Mouse (Mus musculus): ENCODE results near the gene Kpnb1. TPM values are rescaled to one million over a fixed set of nuclear protein-coding genes. Genes with fewer than 3 reads are reported as not detected.
"Not testable (repeated sequence)": the region's sequence is repeated elsewhere in the genome, so short reads cannot be mapped to it uniquely, and the experiment has no call there.

The Kpnb1 gene
- total RNA-seq (2021) = 10 to 100 TPM; 46.2 to 52.3 TPM
- long read RNA-seq, experiment 1, partial matches to known transcripts = 3 of 180 reads
- long read RNA-seq, experiment 1, other reads (novel, unspliced or antisense) = 177 of 180 reads
- long read RNA-seq, experiment 2, full-length matches to known transcripts = 3 of 190 reads
- long read RNA-seq, experiment 2, partial matches to known transcripts = 8 of 190 reads
- long read RNA-seq, experiment 2, other reads (novel, unspliced or antisense) = 179 of 190 reads

DNA sequence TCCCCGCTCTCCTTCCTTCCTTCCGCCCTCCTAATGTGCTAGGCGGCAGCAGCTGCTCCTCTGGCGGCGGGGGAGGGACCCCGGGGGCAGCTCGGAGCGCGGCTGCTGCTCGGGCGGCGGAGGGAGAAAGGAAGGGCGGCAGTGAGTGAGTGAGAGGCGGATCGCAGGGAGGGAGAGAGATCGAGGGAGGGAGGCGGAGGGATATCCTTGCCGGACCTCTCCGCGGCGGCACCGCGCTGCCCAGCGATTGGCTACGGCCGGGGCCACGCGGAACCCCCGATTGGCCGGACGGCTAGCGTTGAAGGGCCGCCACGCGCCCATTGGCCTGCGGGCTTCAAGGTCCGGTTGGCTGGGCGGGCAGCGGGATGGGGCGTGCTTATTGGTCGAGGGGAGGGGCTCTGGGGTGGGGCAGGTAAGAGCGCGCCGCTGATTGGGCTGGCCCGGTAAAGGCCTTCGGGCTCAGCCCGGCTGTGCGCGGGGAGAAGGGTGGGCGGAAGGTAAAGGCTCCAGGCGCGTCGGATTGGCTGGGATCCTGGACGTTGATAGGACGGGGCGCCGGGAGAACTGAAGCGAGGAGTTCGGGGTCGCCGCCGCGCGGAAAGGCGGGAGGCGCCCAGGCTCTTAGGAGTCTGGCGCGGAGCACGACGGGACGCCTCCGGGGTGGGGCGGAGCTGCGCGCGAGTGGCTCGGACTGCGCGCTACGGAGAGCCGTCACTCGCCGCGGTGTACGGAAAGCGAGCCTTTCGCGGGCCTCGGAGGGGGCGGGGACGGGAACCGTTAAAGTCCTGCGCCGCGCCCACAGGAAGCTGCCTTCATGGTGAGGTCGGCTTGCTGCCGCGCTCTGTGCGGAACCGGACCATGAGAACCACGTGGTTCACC lies at the start of gene Kpnb1:
Gene Kpnb1 (minus strand): TSS at position 118 of the 879 bp plus-strand sequence.
- intact Hi-C loops (cut with DNase I) = no loop called here
- DNase-seq = peak; percentile 95 to 99

DNA sequence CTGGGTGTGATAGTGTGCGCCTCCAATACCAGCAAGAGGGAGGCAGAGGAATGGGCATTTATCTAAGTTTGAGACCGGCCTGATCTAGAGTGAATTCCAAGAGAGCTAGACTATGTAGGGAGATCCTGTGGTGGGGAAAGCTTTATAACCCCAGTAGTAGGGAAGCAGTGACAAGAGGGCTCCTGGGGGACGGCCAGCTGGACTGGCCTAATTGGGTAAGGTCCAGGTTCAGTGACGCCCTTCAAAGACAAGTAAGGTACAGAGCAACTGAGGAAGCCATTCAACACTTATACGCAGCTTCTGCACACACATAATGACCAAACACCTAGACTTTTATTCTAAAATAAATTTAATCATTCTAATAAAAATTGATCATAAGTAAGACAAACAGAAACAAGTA lies 44.8 kb upstream of the Kpnb1 start:
- DNase-seq = no peak
- intact Hi-C loops (cut with DNase I) = no loop called here

DNA sequence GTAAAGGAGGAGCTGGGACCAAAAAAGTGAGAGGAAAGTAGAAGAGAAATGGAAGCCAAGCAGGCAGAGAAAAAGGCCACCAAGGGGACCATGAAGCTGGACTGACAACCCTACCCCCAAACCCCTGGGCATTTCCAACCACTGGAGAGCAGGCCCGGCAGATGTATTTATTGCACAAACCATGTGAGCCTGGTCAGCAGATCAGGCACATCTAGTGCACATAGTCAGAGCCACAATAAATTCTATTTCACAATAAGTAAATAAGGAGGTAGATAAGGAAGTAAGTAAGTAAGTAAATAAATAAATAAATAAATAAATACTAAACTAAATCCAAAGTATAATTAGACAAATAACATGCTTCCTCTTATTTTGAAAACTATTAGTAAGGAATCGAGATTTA lies 41.7 kb upstream of the Kpnb1 start:
- intact Hi-C loops (cut with DNase I) = no loop called here
- no peak for DNase-seq

DNA sequence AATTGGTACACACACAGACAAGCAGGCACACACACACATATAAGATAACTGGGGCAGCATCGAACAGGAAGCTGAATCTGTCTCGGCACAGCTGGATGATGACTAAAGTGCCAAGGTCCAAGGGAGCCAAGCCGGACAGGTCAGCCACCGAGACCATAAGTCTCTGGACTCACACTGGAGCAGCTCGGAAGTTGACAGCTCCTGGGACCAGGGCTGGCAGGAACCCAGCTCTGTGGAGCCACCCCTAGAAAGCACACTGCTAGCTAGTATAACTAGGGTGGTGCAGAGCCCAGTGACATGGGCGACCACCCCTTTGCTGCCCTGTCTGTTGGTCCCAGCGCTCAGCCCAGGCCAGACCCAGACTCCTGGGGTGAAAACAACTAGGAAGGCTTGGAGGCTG lies 41.3 kb upstream of the Kpnb1 start:
- intact Hi-C loops (cut with DNase I) = no loop called here
- no peak for DNase-seq

DNA sequence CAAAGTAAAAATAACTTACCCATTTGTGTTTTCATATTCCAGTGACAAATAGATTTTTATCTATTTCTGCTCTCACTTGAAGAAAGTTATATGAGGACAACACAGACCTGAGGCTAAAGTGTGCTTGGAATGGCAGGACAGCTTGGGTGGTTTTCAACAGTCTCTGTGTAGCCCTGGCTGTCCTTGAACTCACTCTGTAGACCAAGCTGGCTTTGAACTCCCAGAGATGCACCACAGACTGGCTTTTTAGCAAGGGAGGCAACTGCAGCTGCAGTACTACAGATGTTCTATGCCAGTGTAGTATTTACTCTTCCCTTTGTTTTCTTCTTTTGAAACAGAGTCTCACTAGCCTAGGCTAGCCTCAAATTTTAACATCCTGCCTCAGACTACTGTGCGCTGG lies 38.5 kb upstream of the Kpnb1 start:
- DNase-seq = no peak
- intact Hi-C loops (cut with DNase I) = no loop called here

DNA sequence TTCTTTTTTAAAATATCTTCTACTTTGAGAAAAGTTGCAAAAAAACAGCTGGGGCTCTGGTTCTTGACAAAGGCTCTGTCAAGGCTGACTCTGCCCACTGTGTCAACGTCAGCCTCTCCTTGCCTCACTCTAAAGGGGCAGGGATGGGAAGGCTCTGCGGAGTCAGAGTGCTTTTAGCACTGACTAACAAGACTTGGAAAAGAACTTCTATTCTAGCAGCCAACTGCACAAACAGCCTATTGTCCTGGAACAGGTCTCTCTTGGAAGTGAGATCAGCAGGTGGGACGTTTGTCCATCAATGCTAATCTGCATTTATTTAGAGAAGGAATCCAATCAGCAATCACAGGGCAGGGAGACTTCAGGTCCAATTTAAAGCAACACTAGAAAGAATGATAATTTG lies 35.8 kb upstream of the Kpnb1 start:
- intact Hi-C loops (cut with DNase I) = no loop called here
- DNase-seq = no peak

DNA sequence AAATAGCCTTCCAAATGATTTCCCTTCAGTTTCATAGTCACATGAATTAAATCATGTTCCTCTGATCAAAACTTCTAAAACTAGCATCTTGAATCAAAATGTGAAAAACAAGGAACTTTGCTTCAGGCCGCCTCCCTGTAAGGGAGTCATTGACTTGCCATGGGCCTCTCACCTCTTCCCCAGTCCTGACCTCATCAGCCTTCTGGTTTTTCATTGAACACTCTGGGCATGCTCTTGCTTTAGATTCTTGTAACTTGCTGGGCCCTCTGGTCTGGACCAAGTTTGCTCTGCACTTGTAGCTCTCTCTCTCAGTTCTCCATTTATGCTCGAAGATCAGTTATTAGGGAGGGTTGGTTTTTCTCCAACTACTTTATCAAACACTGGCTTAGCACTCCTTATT lies 33.9 kb upstream of the Kpnb1 start:
- DNase-seq = no peak
- intact Hi-C loops (cut with DNase I) = no loop called here

DNA sequence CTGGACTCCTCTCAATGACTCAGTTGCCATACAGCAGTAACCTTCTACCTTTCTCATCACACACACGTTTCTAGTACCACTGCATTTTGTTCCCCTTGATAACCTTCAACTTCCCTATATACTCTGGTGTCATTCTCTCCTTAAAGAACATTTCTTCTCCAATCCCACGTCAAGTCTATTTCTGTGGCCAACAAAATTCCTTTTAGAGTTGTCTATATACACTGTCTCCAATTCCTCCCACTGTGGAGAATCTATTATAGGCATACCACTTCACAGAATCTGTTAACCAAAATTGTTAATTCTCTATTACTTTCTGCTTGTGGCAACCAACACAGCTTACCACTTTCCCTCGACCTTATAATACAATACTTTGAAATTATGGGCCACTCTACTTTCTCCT lies 32.5 kb upstream of the Kpnb1 start:
- no peak for DNase-seq
- intact Hi-C loops (cut with DNase I) = no loop called here

DNA sequence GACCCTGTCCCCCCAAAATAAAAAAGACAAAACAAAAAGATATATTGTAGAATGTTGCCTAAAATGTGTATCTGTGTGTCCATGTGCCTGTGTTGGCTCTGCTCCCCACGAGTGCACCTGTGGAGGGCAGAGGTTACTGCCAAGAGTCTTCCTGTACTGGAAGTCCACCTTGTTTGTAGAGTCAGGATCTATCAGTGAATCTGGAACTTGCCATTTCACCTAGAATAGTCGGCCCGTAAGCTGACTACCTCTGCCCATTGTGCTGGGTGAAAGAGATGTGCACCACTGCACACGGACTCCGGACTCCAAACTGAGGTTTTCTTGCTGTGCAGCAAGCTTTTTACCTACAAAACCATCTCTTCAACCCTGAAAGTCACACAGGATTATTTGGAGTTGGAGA lies 26.7 kb upstream of the Kpnb1 start:
- no peak for DNase-seq
- intact Hi-C loops (cut with DNase I) = no loop called here

DNA sequence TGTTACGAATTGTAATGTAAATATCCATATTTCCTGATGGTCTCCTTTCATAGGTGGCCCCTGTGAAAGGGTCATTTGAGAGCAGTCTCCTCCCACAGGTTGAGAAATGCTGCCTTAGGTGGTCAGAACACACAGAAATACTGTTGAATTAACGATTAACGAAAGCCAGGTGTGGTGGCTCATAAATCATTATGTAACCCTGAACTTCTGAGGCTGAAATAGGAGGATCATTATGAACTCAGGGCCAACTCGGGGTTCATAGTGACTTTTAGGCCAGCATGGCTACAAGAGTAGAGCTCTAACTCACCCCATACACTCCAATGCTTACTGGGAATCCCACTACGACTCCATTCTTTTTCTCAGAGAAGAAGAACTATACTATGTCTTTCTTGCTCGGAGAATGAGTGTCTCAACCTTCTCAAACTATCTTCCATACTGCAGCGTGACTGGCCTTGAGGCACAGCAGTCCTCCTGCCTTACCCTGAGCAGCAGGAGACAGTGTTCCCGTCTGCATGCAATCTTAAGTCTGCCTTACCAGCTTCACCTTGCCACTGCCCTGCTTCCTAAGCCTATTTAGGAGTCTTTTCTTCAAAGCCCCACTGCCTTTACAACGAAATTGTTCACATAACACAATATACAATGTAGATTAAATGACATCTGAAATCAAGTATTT lies 23.2 kb upstream of the Kpnb1 start:
- intact Hi-C loops (cut with DNase I) = no loop called here
- DNase-seq = no peak

DNA sequence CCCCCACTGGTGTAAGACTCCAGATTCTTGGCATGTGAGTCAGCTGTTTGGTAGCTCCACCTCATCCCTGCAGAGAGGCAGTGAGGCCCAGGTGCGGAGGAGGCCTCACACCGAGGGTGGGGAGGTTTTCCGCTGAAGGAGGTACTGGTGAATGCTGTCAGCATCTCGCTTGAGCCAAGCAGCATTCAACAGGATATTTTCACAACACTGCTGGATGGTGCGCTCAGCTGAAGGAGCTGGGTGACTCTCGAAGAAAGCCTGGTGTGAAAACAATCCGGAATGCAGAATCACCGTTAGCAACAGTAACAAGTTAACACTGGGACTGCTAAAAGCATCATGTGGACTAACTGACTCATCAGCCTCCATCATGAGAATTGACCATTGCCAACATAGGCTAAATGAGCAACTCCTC lies 19.3 kb upstream of the Kpnb1 start:
- intact Hi-C loops (cut with DNase I) = no loop called here
- no peak for DNase-seq

DNA sequence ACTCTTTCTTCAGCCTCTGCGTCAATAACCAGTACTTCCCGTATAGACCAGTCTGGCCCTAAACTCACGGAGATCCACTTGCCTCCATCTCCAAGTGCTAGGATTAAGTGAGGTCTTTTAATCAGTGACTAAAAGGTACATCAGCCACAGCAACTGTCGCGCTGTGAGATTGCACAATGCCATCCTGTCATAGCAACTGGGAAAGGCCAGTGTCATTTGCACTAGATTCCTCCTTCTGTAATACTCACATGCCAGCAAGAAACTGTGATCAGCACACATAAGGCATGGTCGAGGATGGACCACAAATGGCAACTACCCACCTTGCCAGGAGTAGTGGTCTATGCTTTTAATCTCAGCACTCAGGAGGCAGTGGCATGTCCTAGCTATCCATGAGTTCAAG lies 11.8 kb upstream of the Kpnb1 start:
- intact Hi-C loops (cut with DNase I) = loop anchor here (5.0 kb wide), 1 partner anchor 128 kb away; no protein-coding TSS in a partner anchor
- no peak for DNase-seq

DNA sequence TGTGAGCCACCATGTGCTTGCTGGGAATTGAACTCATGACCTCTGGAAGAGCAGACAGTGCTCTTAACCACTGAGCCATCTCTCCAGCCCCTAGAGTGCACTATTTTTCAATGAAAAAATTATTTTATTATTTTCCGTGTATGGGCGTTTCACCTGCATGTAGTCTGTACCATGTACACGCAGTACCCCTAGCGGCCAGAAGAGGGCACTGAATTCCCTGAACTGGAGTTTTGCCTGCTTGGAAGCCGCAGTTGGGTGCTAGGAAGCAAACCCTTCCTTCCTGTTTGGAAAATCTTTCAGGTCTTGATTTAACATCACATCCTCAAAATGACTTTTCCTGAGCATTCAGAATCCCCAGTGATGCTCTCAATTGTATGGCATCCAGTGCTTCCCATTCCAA lies 10.9 kb upstream of the Kpnb1 start:
- intact Hi-C loops (cut with DNase I) = loop anchor here (5.0 kb wide), 1 partner anchor 129 kb away; no protein-coding TSS in a partner anchor
- DNase-seq = peak; percentile 19 to 45

DNA sequence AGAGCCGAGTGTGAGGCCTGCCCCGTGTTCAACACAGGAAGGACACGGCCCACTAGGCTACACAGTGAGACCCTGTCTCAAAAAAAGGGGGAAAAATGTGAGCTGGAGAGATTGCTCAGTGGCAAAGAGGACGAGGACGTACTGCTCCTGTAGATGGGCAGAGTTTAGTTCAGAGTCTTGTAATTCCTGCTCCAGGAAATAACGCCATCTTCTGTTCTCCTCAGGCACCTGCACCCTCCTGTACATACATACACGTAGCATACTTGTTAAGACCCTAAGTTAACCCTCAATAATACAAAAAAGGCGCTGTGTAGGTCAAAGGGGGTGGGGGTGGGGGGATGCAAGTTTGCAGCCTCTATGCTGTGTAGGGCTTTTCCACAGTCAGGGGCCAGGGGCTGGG lies 9.3 kb upstream of the Kpnb1 start:
- intact Hi-C loops (cut with DNase I) = loop anchor here (5.0 kb wide), 1 partner anchor 130 kb away; no protein-coding TSS in a partner anchor
- DNase-seq = no peak

DNA sequence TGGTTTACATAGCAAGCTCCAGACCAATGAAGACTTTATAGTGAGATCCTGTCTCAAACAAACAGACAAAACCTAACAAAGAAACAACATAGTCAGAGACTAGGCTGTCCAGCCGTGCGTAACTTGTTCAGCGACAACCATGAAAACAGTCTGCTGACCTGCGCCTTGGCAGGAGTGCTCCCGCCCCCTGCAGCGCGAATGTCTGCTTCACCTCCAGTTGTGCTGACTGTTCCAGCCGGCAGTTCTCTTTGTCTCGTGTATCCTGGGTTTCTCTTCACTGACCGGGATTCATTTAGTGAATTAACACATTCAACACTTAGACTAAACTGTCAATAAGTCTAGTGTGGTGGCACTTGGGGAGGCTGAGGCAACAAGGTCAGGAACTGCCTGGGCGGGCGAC lies 8.9 kb upstream of the Kpnb1 start:
- intact Hi-C loops (cut with DNase I) = loop anchor here (5.0 kb wide), 1 partner anchor 131 kb away; no protein-coding TSS in a partner anchor
- DNase-seq = no peak

DNA sequence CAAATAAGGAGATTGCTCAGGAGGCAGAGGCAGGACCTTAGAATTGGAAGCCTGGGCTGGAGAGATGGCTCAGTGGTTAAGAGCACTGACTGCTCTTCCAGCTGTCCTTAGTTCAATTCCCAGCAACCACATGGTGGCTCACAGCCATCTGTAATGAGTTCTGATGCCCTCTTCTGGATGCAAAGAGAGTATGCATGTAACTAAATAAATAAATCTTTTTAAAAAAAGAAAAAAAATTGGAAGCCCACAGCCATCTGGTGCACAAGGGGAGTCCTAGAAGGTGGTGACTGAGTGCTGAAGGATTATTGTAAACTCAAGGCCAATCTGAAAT lies 4.9 kb upstream of the Kpnb1 start:
- DNase-seq = no peak
- intact Hi-C loops (cut with DNase I) = no loop called here

DNA sequence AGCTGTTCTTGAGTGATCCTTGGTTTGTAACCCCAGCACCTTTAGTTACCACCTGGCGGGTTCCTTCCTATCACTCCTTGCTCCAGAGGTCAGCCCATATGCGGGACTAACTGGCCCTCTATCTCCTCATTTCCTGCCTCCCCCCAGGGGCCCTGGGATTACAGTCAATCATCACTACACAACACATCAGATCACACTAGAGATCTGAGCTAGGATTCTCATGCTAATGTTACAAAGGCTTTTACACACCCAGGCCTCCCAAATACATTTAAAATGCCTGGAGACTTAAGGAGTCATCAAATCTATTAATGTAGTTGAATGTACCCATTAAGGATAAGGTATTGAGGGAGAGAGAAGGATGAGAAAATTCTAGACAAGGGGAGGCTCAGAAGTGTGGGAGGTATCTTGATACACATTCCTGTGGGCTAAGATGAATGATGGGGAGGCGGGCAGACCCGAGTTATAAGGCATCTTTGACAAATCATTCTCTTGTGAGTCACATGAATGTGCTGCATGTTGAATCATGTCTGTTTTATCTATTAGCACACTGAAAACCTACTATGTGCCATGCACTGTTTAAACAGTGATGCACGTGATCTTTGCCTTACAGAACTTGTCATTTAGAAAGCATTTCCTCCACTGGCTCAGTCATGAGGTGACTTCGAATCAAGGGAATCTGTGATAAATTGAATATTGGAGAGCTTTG lies 4.4 kb upstream of the Kpnb1 start:
- DNase-seq = no peak
- intact Hi-C loops (cut with DNase I) = no loop called here

DNA sequence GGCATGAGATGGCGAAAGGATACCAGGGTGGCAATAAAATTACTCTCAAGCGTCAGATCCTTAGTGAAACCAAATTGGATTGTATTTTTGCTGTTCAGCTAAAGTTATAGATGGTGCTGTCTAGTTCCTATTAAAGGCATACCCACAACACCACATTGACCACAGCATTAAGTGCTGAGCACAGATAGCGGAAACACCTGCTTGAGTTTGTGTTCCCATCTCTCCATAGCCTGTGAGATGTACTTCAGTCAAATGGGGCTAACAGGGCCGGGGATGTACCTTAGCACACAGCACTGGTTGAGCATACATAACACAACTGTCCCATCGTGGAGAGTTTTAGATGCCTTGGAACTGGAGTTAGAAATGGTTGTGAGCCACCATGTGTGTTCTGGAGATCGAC lies 3.3 kb upstream of the Kpnb1 start:
- DNase-seq = no peak
- intact Hi-C loops (cut with DNase I) = no loop called here

DNA sequence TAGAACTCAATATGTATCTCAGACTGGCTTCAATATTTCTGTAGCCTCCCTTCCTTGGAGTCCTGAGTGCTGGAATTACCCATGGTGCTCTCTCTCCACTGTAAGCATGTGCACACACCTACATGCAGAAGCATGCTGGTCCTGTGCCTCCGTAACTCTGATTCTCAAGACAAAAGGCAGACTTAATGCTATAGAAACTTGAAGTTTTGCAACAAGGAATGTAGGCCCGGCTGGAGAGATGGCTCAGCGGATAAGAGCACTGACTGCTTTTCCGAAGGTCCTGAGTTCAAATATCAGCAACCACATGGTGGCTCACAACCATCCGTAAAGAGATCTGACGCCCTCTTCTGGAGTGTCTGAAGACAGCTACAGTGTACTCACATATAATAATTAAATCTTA lies 2.0 kb upstream of the Kpnb1 start:
- DNase-seq; intact Hi-C loops (cut with DNase I): not testable (repeated sequence)

DNA sequence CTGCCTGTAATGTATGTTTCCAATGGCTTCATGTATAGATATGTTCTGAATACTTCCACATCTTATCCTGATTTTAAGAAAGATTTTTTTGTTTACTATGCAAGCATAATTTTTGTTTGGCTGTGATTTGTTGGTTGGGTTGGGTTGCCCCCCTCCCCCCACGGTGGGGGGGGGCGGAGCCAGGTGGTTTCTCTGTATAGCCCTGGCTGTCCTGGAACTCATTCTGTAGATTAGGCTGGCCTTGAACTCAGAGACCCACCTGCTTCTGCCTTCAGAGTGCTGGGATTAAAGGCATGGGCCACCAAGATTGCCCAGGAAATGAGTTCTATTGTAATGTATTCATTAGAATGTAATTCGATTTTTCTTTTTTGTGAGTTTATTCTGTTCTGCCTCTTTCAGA lies 1.6 kb upstream of the Kpnb1 start:
- intact Hi-C loops (cut with DNase I) = no loop called here

DNA sequence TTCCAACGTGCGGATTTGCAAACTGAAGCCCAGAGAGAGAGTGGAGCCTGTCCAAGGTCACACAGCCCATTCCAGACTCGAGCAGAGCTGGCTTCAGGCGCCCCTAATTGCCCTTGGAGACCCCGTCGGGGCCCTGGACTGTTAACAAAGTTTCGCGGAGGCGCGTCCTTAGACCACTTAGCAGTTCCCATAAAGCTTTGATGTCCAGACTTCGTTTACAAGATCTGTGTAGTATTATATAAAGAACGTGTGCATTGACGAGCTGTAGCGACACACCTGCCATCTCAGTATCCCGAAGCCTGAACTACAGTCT lies 918 bp upstream of the Kpnb1 start:
- intact Hi-C loops (cut with DNase I) = no loop called here
- DNase-seq = no peak

More for the DNA sequence above, 1.6 kb upstream of the Kpnb1 start:
- no peak for DNase-seq
